Mouse (Mus musculus): ENCODE measurements around the gene Arl4c. TPM values are rescaled to one million over a fixed set of nuclear protein-coding genes. Genes with fewer than 3 reads are reported as not detected.

The Arl4c gene
- total RNA-seq, 1 experiment from 2014 or later = 10.3 TPM

DNA sequence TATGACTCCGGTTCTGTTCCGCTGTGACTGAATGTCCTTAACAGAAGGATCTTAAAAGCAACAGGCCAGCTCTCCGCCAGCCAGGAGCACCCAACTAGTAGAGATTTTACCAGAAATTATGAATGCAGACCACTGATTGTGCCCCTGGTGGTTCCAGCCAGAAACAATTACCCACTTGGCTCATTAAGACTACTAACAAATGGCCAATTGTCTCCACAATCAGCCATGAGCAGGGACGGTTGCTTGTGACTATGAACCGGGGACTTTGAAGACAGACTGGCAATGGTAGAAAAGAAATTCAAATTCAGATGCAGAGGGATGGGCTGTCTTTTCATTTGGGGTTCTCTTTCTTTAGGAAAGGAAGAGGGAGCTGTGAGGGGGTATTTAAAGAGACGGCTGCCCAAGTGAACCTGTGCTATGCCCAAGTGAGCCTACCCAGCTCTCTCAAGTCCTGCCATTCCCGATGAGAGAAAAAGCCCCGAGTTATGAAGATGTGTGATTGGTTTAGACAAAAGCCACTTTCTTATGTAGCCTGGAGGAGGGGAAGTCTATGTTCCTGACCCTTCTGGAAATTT lies 78.4 kb downstream of the Arl4c start:
- no peak for DNase-seq

Other genes with a start within 250 kb of the Arl4c start
- gene Glrp1, start 192.2 kb downstream of the Arl4c start, total RNA-seq (2021) = not detected in 2 replicates